Mouse (Mus musculus) heart, embryonic 15.5 days (tissue): ENCODE measurements at regions not wholly inside any gene's neighbourhood (a gene's known extent, or its start where the extent isn't known, plus 50 kb on each side); places are given as distances from the start of the nearest gene placed in this dataset.
A peak's percentile ranks its signal among the peaks of the same experiment; 100 is the strongest.

ENCODE experiments used
- ATAC-seq: fragments of 200-750 bp; cut with Nextera tagmentation; replicated peaks from 2 replicates; pipeline ENCODE4 v1.8.0; 2017; ENCODE audit warnings: low read depth, moderate TSS enrichment; ENCODE audit not compliant: insufficient number of reproducible peaks, insufficient read depth, low FRiP score
- H3K27ac ChIP-seq: fragments of 300-500 bp; sonication (generic); 2 replicates; pipeline ENCODE4 v1.5.1; 2015; ENCODE audit warnings: mild to moderate bottlenecking, inconsistent platforms
- H3K27me3 ChIP-seq: fragments of 300-500 bp; sonication (generic); 2 replicates; pipeline ENCODE4 v1.6.1; 2015; ENCODE audit warnings: inconsistent platforms
- H3K36me3 ChIP-seq: fragments of 300-500 bp; sonication (generic); 2 replicates; pipeline ENCODE4 v1.6.1; 2015; ENCODE audit warnings: mild to moderate bottlenecking, inconsistent platforms
- H3K4me1 ChIP-seq: fragments of 300-500 bp; sonication (generic); replicated peaks from 2 replicates; pipeline ENCODE4 v1.6.1; 2015; ENCODE audit warnings: inconsistent platforms
- H3K4me2 ChIP-seq: fragments of 300-500 bp; sonication (generic); 2 replicates; pipeline ENCODE4 v1.6.1; 2015; ENCODE audit warnings: inconsistent platforms, mild to moderate bottlenecking, moderate library complexity
- H3K4me3 ChIP-seq: fragments of 300-500 bp; sonication (generic); 2 replicates; pipeline ENCODE4 v1.5.1; 2015; ENCODE audit warnings: mild to moderate bottlenecking, inconsistent platforms
- H3K9ac ChIP-seq: fragments of 300-500 bp; sonication (generic); 2 replicates; pipeline ENCODE4 v1.6.1; 2015; ENCODE audit warnings: mild to moderate bottlenecking, inconsistent platforms
- H3K9me3 ChIP-seq: fragments of 300-500 bp; sonication (generic); replicated peaks from 2 replicates; pipeline ENCODE4 v1.6.1; 2016; ENCODE audit warnings: inconsistent platforms
- WGBS: fragments of 180-500 bp; shearing (Covaris S2); methylation state at CpG from one replicate; pipeline ENCODE4 v1.1.7; 2015; ENCODE audit warnings: mixed read lengths; 5-methylcytosine and 5-hydroxymethylcytosine counted together

GRCm38 (mm10) chr3:66738201-66739062 lies 242.8 kb upstream of the Rsrc1 start:
- Histone ChIP-seq H3K27ac (peak overlapping the region; percentile 15; the same call in 1 of the 2 replicates), H3K9ac (no peak overlapping the region), H3K4me2 (no peak overlapping the region), H3K36me3 (no peaks in the 10 kb centered on the region), H3K27me3 (no peaks in the 10 kb centered on the region), H3K4me3 (no peak overlapping the region), H3K9me3 (no peaks in the 10 kb centered on the region), H3K4me1 (peaks cover 10% of the 10 kb centered on the region; the same call in 1 of the 2 replicates)
- no peak for ATAC-seq
- WGBS, result 50% methylated on average over 12 of the region's 12 CpGs

GRCm38 (mm10) chr3:66739356-66740014 lies 241.7 kb upstream of the Rsrc1 start:
- no peak overlapping the region for H3K4me3 ChIP-seq
- 57% methylated on average over 7 of the region's 7 CpGs for WGBS
- no peak for ATAC-seq
- H3K9me3 ChIP-seq, result no peaks in the 10 kb centered on the region
- no peak overlapping the region for H3K9ac ChIP-seq
- no peak overlapping the region; the same call in 1 of the 2 replicates for H3K27ac ChIP-seq
- no peaks in the 10 kb centered on the region for H3K36me3 ChIP-seq
- H3K27me3 ChIP-seq, result no peaks in the 10 kb centered on the region
- H3K4me2 ChIP-seq, result no peak overlapping the region
- peaks cover 10% of the 10 kb centered on the region; the same call in 1 of the 2 replicates for H3K4me1 ChIP-seq

- no peaks in the 10 kb centered on the region for H3K36me3 ChIP-seq
- H3K4me1 ChIP-seq, result 0 out of 2 replicates have a peak, but pooled peaks cover 2% of the 10 kb centered on the region
- no peaks in the 10 kb centered on the region for H3K9me3 ChIP-seq
- H3K4me2 ChIP-seq, result no peak overlapping the region
- H3K4me3 ChIP-seq, result no peak overlapping the region
- 78% methylated on average over 11 of the region's 11 CpGs for WGBS
- H3K27me3 ChIP-seq, result no peaks in the 10 kb centered on the region
- no peak for ATAC-seq
- no peak overlapping the region for H3K27ac ChIP-seq
- no peak overlapping the region for H3K9ac ChIP-seq
Measured at GRCm38 (mm10) chr3:66744133-66744913, 236.9 kb upstream of the Rsrc1 start.

- H3K36me3 ChIP-seq, result no peaks in the 10 kb centered on the region
- H3K4me2 ChIP-seq, result no peak overlapping the region
- H3K4me1 ChIP-seq, result no peaks in the 10 kb centered on the region
- H3K4me3 ChIP-seq, result no peak overlapping the region
- H3K9ac ChIP-seq, result no peak overlapping the region
- no peak for ATAC-seq
- no peaks in the 10 kb centered on the region for H3K27me3 ChIP-seq
- no peaks in the 10 kb centered on the region for H3K9me3 ChIP-seq
- WGBS, result 87% methylated on average over 19 of the region's 19 CpGs
- H3K27ac ChIP-seq, result no peak overlapping the region
Measured at GRCm38 (mm10) chr3:66746373-66747072, 234.7 kb upstream of the Rsrc1 start.

- Histone ChIP-seq H3K36me3 (no peaks in the 10 kb centered on the region), H3K9me3 (no peaks in the 10 kb centered on the region), H3K4me3 (no peak overlapping the region), H3K9ac (no peak overlapping the region), H3K27me3 (no peaks in the 10 kb centered on the region), H3K4me2 (no peak overlapping the region), H3K4me1 (no peaks in the 10 kb centered on the region), H3K27ac (no peak overlapping the region)
- no peak for ATAC-seq
- WGBS, result 74% methylated on average over 20 of the region's 20 CpGs
Measured at GRCm38 (mm10) chr3:66747073-66747710, 234.0 kb upstream of the Rsrc1 start.

GRCm38 (mm10) chr3:66758141-66758540 lies 223.0 kb upstream of the Rsrc1 start:
- H3K36me3 ChIP-seq, result no peaks in the 10 kb centered on the region
- H3K27ac ChIP-seq, result no peak overlapping the region
- no peak for ATAC-seq
- no peak overlapping the region for H3K9ac ChIP-seq
- no peak overlapping the region for H3K4me2 ChIP-seq
- WGBS, result 29% methylated on average over 3 of the region's 3 CpGs
- peaks cover 6% of the 10 kb centered on the region; the same call in 1 of the 2 replicates for H3K4me1 ChIP-seq
- H3K4me3 ChIP-seq, result no peak overlapping the region
- H3K9me3 ChIP-seq, result no peaks in the 10 kb centered on the region
- no peaks in the 10 kb centered on the region for H3K27me3 ChIP-seq

GRCm38 (mm10) chr3:66759841-66760240 lies 221.3 kb upstream of the Rsrc1 start:
- Histone ChIP-seq H3K4me1 (peaks cover 6% of the 10 kb centered on the region; the same call in 1 of the 2 replicates), H3K27ac (no peak overlapping the region), H3K9me3 (no peaks in the 10 kb centered on the region), H3K4me3 (no peak overlapping the region), H3K9ac (no peak overlapping the region), H3K27me3 (no peaks in the 10 kb centered on the region), H3K4me2 (no peak overlapping the region), H3K36me3 (no peaks in the 10 kb centered on the region)
- ATAC-seq, result no peak
- 81% methylated on average over 4 of the region's 4 CpGs for WGBS

- no peaks in the 10 kb centered on the region for H3K9me3 ChIP-seq
- 75% methylated on average over 3 of the region's 3 CpGs for WGBS
- H3K4me1 ChIP-seq, result peaks cover 6% of the 10 kb centered on the region; the same call in 1 of the 2 replicates
- H3K27me3 ChIP-seq, result no peaks in the 10 kb centered on the region
- H3K4me2 ChIP-seq, result no peak overlapping the region
- no peaks in the 10 kb centered on the region for H3K36me3 ChIP-seq
- no peak overlapping the region for H3K4me3 ChIP-seq
- H3K9ac ChIP-seq, result no peak overlapping the region
- ATAC-seq, result no peak
- H3K27ac ChIP-seq, result no peak overlapping the region
Measured at GRCm38 (mm10) chr3:66762446-66762845, 218.7 kb upstream of the Rsrc1 start.

- H3K4me3 ChIP-seq, result no peak overlapping the region
- H3K9me3 ChIP-seq, result no peaks in the 10 kb centered on the region
- no peak overlapping the region for H3K9ac ChIP-seq
- no peaks in the 10 kb centered on the region for H3K27me3 ChIP-seq
- no peak overlapping the region for H3K27ac ChIP-seq
- no peaks in the 10 kb centered on the region for H3K4me1 ChIP-seq
- H3K36me3 ChIP-seq, result no peaks in the 10 kb centered on the region
- WGBS, result 67% methylated on average over 12 of the region's 12 CpGs
- ATAC-seq, result no peak
- no peak overlapping the region for H3K4me2 ChIP-seq
Measured at GRCm38 (mm10) chr3:66797351-66798010, 183.7 kb upstream of the Rsrc1 start.

- no peaks in the 10 kb centered on the region for H3K27me3 ChIP-seq
- no peak overlapping the region for H3K4me3 ChIP-seq
- no peaks in the 10 kb centered on the region for H3K9me3 ChIP-seq
- no peak overlapping the region for H3K4me2 ChIP-seq
- no peaks in the 10 kb centered on the region for H3K36me3 ChIP-seq
- H3K4me1 ChIP-seq, result no peaks in the 10 kb centered on the region
- ATAC-seq, result no peak
- no peak overlapping the region for H3K9ac ChIP-seq
- 82% methylated on average over 5 of the region's 5 CpGs for WGBS
- no peak overlapping the region for H3K27ac ChIP-seq
Measured at GRCm38 (mm10) chr3:66798292-66798691, 182.9 kb upstream of the Rsrc1 start.
